Mouse (Mus musculus): ENCODE measurements around the gene Cnga3. TPM values are rescaled to one million over a fixed set of nuclear protein-coding genes. Genes with fewer than 3 reads are reported as not detected.

The Cnga3 gene
- polyA plus RNA-seq, 2 experiments from 2014 or later, result 0.29 TPM; not detected in 1

- ATAC-seq, result no peak
Observed at GRCm38 (mm10) chr1:37287748-37288147, 73.5 kb downstream of the Cnga3 start.

GRCm38 (mm10) chr1:37288181-37288935 lies 74.1 kb downstream of the Cnga3 start:
- no peak for ATAC-seq

DNA sequence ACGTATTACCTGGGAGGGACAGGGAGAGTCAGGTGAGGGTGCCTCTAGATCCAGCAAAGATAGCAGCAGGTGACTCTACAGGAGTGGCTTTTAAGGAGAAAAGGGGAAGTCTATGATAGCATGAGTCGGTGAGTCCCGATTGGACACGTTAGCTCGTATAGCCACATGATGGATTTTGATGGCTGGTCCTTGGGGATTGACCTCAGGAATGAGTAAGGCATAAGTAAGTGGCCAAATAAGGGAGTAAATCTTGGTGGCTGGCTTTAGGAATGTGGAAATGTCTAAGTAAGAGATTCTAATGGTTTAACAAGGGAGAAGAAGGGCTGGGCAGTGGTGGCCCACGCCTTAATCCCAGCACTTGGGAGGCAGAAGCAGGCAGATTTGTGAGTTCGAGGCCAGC lies 74.7 kb downstream of the Cnga3 start:
- no peak for ATAC-seq

DNA sequence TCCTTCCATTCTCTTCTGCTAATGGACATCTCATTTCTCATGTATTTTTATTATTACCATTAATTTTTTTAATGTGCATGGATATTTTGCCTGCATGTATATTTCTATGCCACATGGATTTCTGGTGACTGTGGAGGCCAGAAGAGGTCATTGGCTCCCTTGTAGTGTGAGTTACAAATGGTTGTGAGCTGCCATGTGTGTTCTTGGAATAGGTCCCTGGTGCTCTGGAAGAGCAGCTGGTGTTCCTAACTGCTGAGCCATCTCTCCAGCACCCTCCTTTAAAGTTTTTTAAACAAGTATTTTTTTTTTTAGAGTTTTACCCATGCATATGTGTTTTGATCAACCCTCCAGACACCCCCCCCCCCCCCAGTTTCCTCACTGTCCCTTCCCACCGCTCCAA lies 82.2 kb downstream of the Cnga3 start:
- no peak for ATAC-seq

DNA sequence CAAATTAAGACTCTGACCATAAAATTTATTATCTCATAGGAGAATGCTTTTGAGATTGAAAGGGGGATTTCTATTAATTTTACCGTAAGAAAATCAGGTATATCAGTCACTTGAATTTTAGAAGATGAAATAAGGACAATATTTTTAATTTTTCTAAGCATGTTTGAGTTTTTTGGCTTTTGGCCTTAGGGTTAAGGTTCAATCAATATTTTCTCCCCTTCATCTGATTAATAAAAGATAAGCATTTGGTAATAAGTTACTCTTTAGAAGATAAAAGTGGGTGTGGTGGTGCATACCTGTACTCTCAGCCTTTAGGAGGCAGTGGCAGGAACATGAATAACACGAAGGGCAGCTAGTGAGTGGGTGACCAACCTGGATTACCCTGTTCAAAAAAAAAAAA lies 84.7 kb downstream of the Cnga3 start:
- no peak for ATAC-seq

GRCm38 (mm10) chr1:37299540-37300491 lies 85.6 kb downstream of the Cnga3 start, which contains the start of gene Inpp4a:
Gene Inpp4a, plus strand, starts transcription at chr1:37299865.
- peak; percentile 92 for ATAC-seq

GRCm38 (mm10) chr1:37300650-37301049 lies 86.4 kb downstream of the Cnga3 start:
- peak; percentile 28 for ATAC-seq

- ATAC-seq, result peak; percentile 20
Observed at GRCm38 (mm10) chr1:37302801-37303200, 88.6 kb downstream of the Cnga3 start.

DNA sequence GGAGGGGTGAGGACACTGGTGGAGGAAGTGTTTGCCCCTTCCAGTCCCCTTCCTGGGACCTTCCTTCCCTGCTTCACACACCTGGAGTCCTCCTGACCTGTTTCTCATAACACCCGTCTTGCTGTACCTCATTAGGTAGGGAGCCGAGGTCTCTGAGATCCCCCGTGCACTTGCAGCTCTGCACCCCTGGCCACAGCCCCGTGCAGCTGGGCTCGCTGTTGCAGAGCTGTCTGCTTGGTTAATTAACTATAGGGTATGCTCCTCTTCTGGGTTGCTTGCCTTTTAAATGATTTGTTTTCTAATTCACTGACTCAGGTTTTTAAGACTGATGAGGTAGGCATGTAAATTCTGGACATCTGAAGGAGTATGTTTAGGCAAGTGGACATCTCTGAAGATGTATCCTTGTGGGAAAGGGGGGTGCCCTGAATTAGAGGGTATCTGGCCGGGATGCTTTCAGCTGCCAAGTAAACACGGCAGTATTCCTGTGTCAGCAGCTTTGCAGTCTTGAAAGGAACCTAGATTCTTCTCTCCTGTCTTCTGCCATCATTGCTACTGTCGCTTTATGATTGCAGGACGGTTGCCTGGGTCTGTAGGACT lies 91.6 kb downstream of the Cnga3 start:
- ATAC-seq, result no peak

GRCm38 (mm10) chr1:37307586-37307985 lies 93.4 kb downstream of the Cnga3 start:
- ATAC-seq, result no peak

DNA sequence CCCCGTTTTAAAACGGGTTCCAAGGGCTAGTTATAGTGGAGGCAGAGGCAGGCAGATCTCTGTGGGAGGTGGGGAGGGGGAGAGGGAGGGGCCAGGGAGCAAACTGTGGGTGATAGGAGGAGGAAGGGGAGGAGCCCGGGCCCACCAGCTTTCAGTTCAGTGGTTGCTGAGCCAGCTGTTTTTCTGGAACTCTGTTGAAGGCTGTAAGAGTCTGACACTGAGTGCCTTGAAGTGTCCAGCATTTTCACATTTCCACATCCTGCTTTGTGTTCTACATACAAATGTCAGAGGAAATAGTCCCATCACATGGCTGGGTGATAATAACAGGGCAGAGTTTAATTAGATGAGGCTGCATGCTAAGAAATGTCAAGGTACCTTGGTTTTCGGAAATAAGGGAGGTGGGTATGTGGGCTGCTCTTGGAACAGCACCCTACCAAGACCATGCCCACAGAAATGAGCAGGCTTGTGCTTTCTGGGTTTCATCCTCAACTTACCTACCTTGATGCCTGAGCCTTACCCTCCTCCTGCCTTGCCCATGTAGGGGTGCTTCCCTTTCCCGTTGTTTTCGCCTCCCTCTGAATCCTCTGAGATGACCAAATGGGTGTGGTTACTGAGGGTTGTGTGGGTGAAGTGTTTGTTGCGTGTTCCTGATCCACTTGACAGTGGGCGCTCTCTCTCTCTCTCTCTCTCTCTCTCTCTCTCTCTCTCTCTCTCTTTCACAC lies 93.9 kb downstream of the Cnga3 start:
- ATAC-seq, result peak; percentile 69

- no peak for ATAC-seq
Observed at GRCm38 (mm10) chr1:37308743-37309100, 94.5 kb downstream of the Cnga3 start.

DNA sequence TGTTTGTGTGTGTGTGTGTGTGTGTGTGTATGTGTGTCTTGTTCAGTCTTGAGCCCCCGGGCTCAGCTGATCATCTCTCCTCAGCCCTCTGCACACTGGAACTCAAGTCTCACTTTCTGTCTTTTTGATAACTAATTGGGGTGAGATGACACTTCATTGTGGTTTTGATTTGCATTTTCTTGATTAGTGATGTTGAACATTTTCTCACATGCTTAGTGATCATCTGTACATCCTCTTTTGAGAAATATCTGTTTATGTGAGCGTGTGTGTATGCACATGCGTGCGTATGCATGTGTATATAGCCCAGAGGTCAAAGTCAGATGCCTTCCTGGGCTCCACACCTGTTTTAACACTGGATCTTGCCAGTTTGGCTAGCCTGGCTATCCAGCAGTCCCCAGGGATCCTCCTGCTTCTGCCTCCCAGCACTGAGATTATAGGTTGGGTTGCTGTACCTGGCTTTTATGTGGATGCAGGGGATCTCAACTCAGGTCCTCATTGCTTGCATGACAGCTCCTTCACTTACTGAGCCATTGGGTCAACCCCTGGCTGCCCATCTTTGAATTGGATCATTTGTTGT lies 95.8 kb downstream of the Cnga3 start:
- ATAC-seq, result peak; percentile 49

Other genes starting within 250 kb of the Cnga3 start
- gene Vwa3b, start 187.8 kb upstream of the Cnga3 start, polyA plus RNA-seq (2017; shearing (Covaris generic)), result 1 to 10 TPM in 1 of 2 experiments, under 1 TPM in 1; 0.50 to 2.0 TPM
- gene Inpp4a, start 85.4 kb downstream of the Cnga3 start, polyA plus RNA-seq (2017; shearing (Covaris generic)), result 10 to 100 TPM; 76.6 to 78.0 TPM
- 10 to 100 TPM; 53.3 to 59.3 TPM for gene Coa5, start 215.7 kb downstream of the Cnga3 start, polyA plus RNA-seq (2017; shearing (Covaris generic))
- 10 to 100 TPM; 63.3 to 63.4 TPM for gene Unc50, start 215.7 kb downstream of the Cnga3 start, polyA plus RNA-seq (2017; shearing (Covaris generic))